Mouse (Mus musculus) Muller cell, postnatal 12 days (primary cell): Measurements from ENCODE around the gene Pms1.

Source experiments
- DNase-seq: peaks from one replicate; pipeline ENCODE4 v3.0.0-alpha.2; 2015; ENCODE audit errors: inconsistent ontology term

Gene Pms1

DNA sequence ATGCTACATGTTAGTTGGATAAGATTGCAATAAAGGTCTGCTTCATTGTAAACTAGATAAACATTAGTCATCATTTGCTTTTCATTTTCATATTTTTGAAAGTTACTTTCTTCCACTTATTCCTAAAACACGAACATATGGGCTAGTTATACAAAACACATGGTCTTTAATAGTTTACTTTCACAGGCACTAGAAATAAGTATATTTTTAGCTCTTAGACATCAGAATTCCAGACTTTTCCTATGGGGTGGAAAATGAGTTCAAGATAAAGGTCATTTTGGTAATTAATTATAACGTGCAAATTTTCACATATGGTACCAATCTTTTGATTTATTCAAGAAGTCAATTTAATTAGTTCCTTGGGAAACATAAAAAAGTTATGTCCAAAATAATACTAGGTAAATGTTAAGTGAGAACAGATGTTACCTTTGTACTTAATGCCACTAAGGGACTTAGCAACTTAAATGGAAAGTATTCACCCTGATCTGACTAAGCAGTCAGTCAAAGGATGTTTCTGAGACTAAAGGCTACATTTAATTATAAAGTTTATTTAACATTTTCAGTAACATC is 95.1 kb downstream of the Pms1 start:
- no peak for DNase-seq

DNA sequence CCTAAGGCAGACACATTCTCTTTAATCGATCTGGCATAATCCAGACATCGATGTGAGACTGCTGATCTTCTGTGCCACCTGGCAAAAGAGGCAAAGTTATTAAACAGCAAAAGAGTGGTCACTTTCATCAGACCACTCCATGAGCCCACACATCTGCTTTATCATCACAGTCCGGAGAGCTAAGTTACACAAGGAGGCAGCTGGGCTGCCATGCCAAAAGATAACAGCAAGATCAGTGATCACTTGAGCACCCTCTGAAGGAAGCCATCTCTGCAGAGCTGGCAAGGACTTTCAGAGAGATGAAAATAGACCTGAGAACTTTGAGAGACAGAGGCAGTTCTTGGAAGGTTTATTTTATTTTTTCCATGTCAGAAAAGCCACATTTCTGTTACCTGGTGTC is 102.3 kb downstream of the Pms1 start:
- DNase-seq = no peak

DNA sequence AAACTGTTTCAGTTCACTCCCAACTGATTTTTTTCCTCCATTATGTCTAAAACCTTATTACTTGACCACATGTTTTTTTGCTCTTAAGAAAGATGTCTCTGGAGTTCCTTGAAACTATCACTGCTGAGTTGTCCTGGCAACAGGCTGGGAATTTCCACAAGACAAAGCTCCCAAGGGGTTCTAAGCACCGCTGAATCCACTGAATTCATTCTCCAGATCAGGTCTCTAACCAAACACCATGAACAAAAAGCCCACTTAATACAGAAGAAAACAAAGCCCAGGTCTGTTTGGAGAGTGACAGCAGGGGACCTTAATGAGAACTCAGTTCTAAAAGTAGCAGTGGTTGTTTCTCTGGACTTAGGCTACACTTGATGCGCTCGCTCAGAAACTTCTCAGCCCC is 105.6 kb downstream of the Pms1 start:
- DNase-seq = no peak

DNA sequence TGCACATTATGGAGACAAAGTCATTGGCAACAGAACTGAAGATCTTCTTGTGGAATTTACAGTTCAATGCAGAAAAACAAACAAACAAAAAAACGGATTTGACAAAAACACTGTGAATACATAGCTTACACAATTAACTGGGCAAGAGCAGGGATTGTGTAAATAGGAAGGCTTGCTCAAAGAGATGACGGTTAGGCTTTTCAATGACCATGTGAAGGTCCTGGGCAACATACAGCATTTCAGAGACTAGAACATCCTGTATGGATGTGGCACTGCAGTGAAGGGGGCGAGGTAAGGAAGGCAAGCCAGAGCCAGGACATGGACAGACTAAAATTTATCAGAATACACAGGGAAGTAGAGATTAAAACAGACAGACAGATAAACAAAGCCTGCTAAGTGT is 107.2 kb downstream of the Pms1 start:
- peak; percentile 32 for DNase-seq

DNA sequence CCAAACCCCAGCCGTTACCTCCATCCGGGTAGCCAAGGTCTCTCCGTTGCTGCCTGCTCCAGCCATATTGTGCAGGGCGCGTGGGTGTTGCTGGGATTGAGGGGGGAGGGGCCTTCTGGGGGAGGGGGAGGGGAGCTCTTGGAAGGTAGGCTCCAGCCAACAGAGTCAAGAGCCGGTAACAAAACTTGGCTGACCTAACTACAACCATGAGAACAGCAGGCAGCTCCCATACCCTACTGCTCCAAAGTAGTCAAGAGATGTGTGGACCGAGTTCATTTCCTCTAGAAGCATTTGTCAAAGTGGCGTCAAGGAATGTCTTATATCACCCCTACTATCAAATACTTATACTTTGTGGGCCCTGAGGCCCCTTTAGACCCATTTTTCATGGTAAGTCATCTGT is 109.3 kb downstream of the Pms1 start, which contains the start of gene 1700019A02Rik:
TSS of gene 1700019A02Rik (minus strand) at position 101 of the 400 bp plus-strand sequence.
- no peak for DNase-seq

DNA sequence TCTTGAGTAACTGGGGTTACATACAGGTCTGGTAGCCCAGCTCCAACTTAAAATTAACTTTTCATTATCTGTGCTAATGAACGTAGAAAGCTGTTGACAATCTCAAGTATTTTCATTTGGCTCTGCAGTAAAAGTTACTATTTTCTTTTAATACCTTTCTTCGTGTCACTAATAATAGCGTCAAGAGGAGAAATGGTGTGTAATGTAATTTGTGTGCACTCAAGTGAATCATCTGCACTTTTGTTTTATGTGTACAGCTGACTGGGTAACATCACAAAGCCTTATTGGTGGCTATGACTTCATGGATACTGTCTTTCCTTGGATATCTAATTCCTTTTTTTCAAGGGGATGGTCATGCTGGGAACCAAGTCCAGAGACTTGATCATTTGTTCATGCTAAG is 110.5 kb downstream of the Pms1 start:
- peak; percentile 64 for DNase-seq

DNA sequence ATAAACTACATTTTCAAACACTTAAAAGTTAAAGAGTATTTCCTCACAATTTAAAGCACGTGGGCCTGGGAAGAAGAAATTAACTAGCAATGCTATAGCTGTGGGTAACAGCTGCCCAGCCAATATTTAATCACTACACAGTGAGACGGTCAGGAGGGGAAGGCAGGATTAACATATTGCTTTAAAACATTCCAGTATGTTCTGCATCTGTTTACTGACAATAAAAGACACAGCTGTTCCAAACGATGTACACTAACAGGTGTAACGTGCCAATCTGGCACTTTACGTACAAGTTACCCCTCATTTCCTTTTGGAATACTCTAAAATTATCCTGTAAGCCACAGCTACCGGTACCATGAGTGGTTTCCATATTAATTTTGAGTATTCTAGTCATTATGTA is 139.1 kb downstream of the Pms1 start:
- no peak for DNase-seq
